Mouse (Mus musculus): ENCODE results near the gene Ndufc2.

DNA sequence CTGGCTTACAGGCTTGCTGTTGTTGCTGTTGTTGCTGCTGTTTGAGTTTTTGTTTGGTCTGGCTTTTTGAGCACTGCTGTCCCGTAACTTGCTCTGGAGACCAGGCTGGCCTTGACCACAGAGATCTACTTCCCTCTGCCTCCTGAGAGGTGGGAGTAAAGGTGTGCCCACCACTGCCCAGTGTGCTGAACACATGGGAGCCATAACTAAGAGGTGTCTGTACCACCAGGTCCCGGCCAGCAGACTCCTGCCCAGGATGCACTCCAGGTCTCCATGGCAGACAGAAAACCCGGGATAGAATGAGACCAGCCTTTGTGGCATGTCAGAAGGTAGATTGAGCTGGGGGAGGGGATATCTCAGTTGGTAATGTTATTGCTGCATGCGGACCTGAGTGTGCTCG lies 19.4 kb downstream of the Ndufc2 start:
- no peak for TF ChIP-seq ZC3H11A (IDR thresholded peaks at IDR 0.05; ENCODE audit: borderline replicate concordance, low read depth, low read length)
- TF ChIP-seq CHD2 (IDR thresholded peaks at IDR 0.05; ENCODE audit: low read depth, low read length), result no peak
- TF ChIP-seq MAFK (IDR thresholded peaks at IDR 0.05; ENCODE audit: insufficient read depth, low read depth, low read length), result no peak
- no peak for TF ChIP-seq HCFC1 (IDR thresholded peaks at IDR 0.05; ENCODE audit: borderline replicate concordance, insufficient read depth, low read length)
- no peak for TF ChIP-seq ZNF384 (IDR thresholded peaks at IDR 0.05; ENCODE audit: low read depth, low read length)
